11 mouse cellular contexts compared by ENCODE assay signal in the genomic region with DNA sequence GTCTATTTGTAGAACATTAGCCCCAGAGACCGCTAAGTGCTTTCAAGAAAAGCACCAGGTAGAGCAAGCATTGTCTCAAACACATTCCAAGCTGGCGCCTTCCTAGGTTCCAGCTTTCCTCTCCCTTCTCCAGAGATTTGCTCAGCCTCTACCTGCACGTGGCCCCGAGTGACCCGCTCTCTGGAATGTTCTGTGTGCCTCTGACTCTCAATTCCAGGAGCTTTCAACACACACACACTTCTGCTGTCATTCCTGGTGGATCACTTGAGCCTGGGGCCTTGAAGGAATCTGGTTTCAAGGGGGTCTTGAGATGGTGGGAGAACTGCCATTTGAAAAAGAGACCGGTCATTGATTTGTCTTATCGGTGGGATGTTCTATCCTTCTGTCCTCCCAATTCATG.
"Had no signal": no experiment of that assay in that cellular context is flagged by ENCODE, and none has a peak within 500 bp of the region (broad histone marks: within the 10 kb centered on the region; RNA-seq: fewer than 3 reads in every experiment).

No protein-coding gene starts in this region.

- H3K36me3 ChIP-seq: limb, embryonic 15.5 days; liver, embryonic 12.5 days; lung, embryonic 15.5 days; midbrain, embryonic 12.5 days; stomach, embryonic 15.5 days had no signal

- ATAC-seq: midbrain, embryonic 16.5 days had no signal

- H3K27ac ChIP-seq: layer of hippocampus, adult 2 months; limb, embryonic 15.5 days; liver, embryonic 12.5 days; lung, embryonic 15.5 days; midbrain, embryonic 12.5 days; stomach, embryonic 15.5 days had no signal

- DNase-seq: left cerebral cortex, postnatal 4 days; right cerebral cortex, postnatal 14 days; thymus, adult 2 months; thymus, postnatal 25 days had no signal

- H3K9me3 ChIP-seq: limb, embryonic 15.5 days; lung, embryonic 15.5 days; stomach, embryonic 15.5 days had no signal

- H3K9ac ChIP-seq: midbrain, embryonic 12.5 days; stomach, embryonic 15.5 days had no signal

- H3K27me3 ChIP-seq: limb, embryonic 15.5 days; liver, embryonic 12.5 days; lung, embryonic 15.5 days; midbrain, embryonic 12.5 days; stomach, embryonic 15.5 days had no signal

- H3K4me3 ChIP-seq: layer of hippocampus, adult 2 months; midbrain, embryonic 12.5 days had no signal
